Mouse (Mus musculus): Measurements from ENCODE around the gene Scd4.

DNA sequence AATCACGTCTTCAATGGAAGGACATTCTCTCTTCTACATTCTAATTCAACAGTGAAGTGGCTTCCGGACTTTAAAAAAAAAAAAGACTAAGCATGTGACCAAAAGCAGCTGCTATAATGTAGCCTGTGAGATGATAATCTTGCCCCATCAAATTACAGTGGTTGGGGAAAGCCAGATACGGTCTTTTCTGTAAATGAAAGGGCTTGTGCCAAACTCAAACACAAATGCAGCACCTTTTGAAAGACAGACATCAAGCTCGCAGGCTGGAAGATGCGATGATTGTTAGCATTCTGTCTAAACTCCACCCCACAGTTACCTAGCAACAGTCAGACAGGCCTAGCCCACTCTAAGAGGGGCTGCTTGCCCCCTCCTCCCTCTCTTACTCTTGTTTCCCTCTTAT lies 22.1 kb upstream of the Scd4 start:
- no peak for TF ChIP-seq CTCF (IDR thresholded peaks at IDR 0.05; ENCODE audit: insufficient read depth, low read depth, low read length)
- no peak for TF ChIP-seq POLR2A (IDR thresholded peaks at IDR 0.05; ENCODE audit: insufficient read depth, low read depth, low read length)

Data from olfactory bulb, adult 2 months (tissue).